Mouse (Mus musculus) lung, embryonic 16.5 days (tissue): Measurements from ENCODE around the gene Camkmt. TPM values are rescaled to one million over a fixed set of nuclear protein-coding genes. Genes with fewer than 3 reads are reported as not detected.

Source experiments
- ATAC-seq: fragments of 200-750 bp; cut with Nextera tagmentation; 2 replicates; pipeline ENCODE4 v1.8.0; 2017; ENCODE audit warnings: low read depth, mild to moderate bottlenecking, moderate library complexity
- H3K27ac ChIP-seq: fragments of 300-500 bp; sonication (generic); 2 replicates; pipeline ENCODE4 v1.5.1; 2014; ENCODE audit warnings: mild to moderate bottlenecking, control low read depth, low read length
- H3K27me3 ChIP-seq: fragments of 300-500 bp; sonication (generic); 2 replicates; pipeline ENCODE4 v1.6.1; 2014; ENCODE audit warnings: low read depth, low read length, mixed read lengths; ENCODE audit not compliant: control insufficient read depth, insufficient read depth
- H3K36me3 ChIP-seq: fragments of 300-500 bp; sonication (generic); 2 replicates; pipeline ENCODE4 v1.6.1; 2014; ENCODE audit warnings: low read length; ENCODE audit not compliant: control insufficient read depth, insufficient read depth
- H3K4me1 ChIP-seq: fragments of 300-500 bp; sonication (generic); replicated peaks from 2 replicates; pipeline ENCODE4 v1.6.1; 2014; ENCODE audit warnings: low read length, mixed read lengths; ENCODE audit not compliant: control insufficient read depth, insufficient read depth
- H3K4me2 ChIP-seq: fragments of 300-500 bp; sonication (generic); 2 replicates; pipeline ENCODE4 v1.6.1; 2014; ENCODE audit warnings: low read depth, low read length, control low read depth
- H3K4me3 ChIP-seq: fragments of 300-500 bp; sonication (generic); 2 replicates; pipeline ENCODE4 v1.5.1; 2014; ENCODE audit warnings: mild to moderate bottlenecking, low read length, control low read depth
- H3K9ac ChIP-seq: fragments of 300-500 bp; sonication (generic); 2 replicates; pipeline ENCODE4 v1.6.1; 2014; ENCODE audit warnings: low read length, control low read depth
- H3K9me3 ChIP-seq: fragments of 300-500 bp; sonication (generic); 2 replicates; pipeline ENCODE4 v1.6.1; 2016; ENCODE audit warnings: low read length; ENCODE audit not compliant: control insufficient read depth
- WGBS: fragments of 180-500 bp; shearing (Covaris S2); extraction: QIAGEN DNeasy Blood & Tissue Kit; methylation state at CpG from one replicate; pipeline ENCODE4 v1.1.7; 2014; 5-methylcytosine and 5-hydroxymethylcytosine counted together
- polyA plus RNA-seq: library from polyadenylated mRNA; unstranded; fragments of >200 nt; fragmentation: Nextera tagmentation; extraction: Ambion mirVana; gene quantifications from 2 replicates; pipeline ENCODE4 v1.2.1, GENCODE M21; 2015

Camkmt gene
- polyA plus RNA-seq, 1 experiment from 2014 or later = 10.9 TPM

GRCm38 (mm10) chr17:85374100-85374833, 283.9 kb downstream of the Camkmt start:
- H3K4me1 ChIP-seq = peaks cover 3% of the 10 kb centered on the region; the same call in 1 of the 2 replicates
- H3K9ac ChIP-seq = no peak overlapping the region
- no peak for ATAC-seq
- no peaks in the 10 kb centered on the region for H3K27me3 ChIP-seq
- H3K9me3 ChIP-seq = no peaks in the 10 kb centered on the region
- H3K27ac ChIP-seq = no peak overlapping the region
- H3K4me3 ChIP-seq = no peak overlapping the region
- WGBS = 59% methylated on average over 19 of the region's 19 CpGs
- no peak overlapping the region for H3K4me2 ChIP-seq
- no peaks in the 10 kb centered on the region for H3K36me3 ChIP-seq

GRCm38 (mm10) chr17:85374834-85375176, 284.5 kb downstream of the Camkmt start:
- 63% methylated on average over 8 of the region's 8 CpGs for WGBS
- H3K9ac ChIP-seq = no peak overlapping the region
- ATAC-seq = no peak
- no peaks in the 10 kb centered on the region for H3K9me3 ChIP-seq
- no peak overlapping the region for H3K4me3 ChIP-seq
- H3K4me2 ChIP-seq = no peak overlapping the region
- no peaks in the 10 kb centered on the region for H3K36me3 ChIP-seq
- H3K27me3 ChIP-seq = no peaks in the 10 kb centered on the region
- peaks cover 3% of the 10 kb centered on the region; the same call in 1 of the 2 replicates for H3K4me1 ChIP-seq
- H3K27ac ChIP-seq = no peak overlapping the region

GRCm38 (mm10) chr17:85375523-85375922, 285.2 kb downstream of the Camkmt start:
- H3K4me1 ChIP-seq = peaks cover 3% of the 10 kb centered on the region; the same call in 1 of the 2 replicates
- no peaks in the 10 kb centered on the region for H3K9me3 ChIP-seq
- ATAC-seq = peak; percentile 46; the same call in 1 of the 2 replicates
- no peaks in the 10 kb centered on the region for H3K36me3 ChIP-seq
- H3K4me2 ChIP-seq = no peak overlapping the region
- H3K27ac ChIP-seq = no peak overlapping the region
- no peaks in the 10 kb centered on the region for H3K27me3 ChIP-seq
- H3K4me3 ChIP-seq = no peak overlapping the region
- WGBS = 34% methylated on average over 10 of the region's 10 CpGs
- H3K9ac ChIP-seq = no peak overlapping the region

GRCm38 (mm10) chr17:85377496-85377895, 287.1 kb downstream of the Camkmt start:
- Histone ChIP-seq H3K9ac (no peak overlapping the region), H3K9me3 (no peaks in the 10 kb centered on the region), H3K36me3 (no peaks in the 10 kb centered on the region), H3K4me3 (no peak overlapping the region), H3K27me3 (no peaks in the 10 kb centered on the region), H3K27ac (no peak overlapping the region), H3K4me2 (no peak overlapping the region), H3K4me1 (peaks cover 3% of the 10 kb centered on the region; the same call in 1 of the 2 replicates)
- ATAC-seq = peak; percentile 56
- WGBS = 43% methylated on average over 8 of the region's 8 CpGs

GRCm38 (mm10) chr17:85379101-85379500, 288.7 kb downstream of the Camkmt start:
- Histone ChIP-seq H3K36me3 (no peaks in the 10 kb centered on the region), H3K9me3 (no peaks in the 10 kb centered on the region), H3K4me1 (peaks cover 3% of the 10 kb centered on the region; the same call in 1 of the 2 replicates), H3K27me3 (no peaks in the 10 kb centered on the region), H3K4me3 (no peak overlapping the region), H3K9ac (no peak overlapping the region), H3K27ac (no peak overlapping the region), H3K4me2 (no peak overlapping the region)
- 83% methylated on average over 7 of the region's 7 CpGs for WGBS
- ATAC-seq = no peak

- H3K27ac ChIP-seq = no peak overlapping the region
- peak; percentile 75 for ATAC-seq
Measured at GRCm38 (mm10) chr17:85381578-85382223, 291.3 kb downstream of the Camkmt start.

GRCm38 (mm10) chr17:85382344-85382743, 292.0 kb downstream of the Camkmt start:
- Histone ChIP-seq H3K4me1 (no peaks in the 10 kb centered on the region), H3K27ac (no peak overlapping the region), H3K36me3 (no peaks in the 10 kb centered on the region), H3K4me2 (no peak overlapping the region), H3K4me3 (no peak overlapping the region), H3K27me3 (no peaks in the 10 kb centered on the region), H3K9me3 (no peaks in the 10 kb centered on the region), H3K9ac (no peak overlapping the region)
- ATAC-seq = peak; percentile 71; the same call in 1 of the 2 replicates
- 45% methylated on average over 4 of the region's 4 CpGs for WGBS

More at GRCm38 (mm10) chr17:85381578-85382223, 291.3 kb downstream of the Camkmt start:
- no peaks in the 10 kb centered on the region for H3K36me3 ChIP-seq
- WGBS = 44% methylated on average over 8 of the region's 8 CpGs
- H3K9ac ChIP-seq = no peak overlapping the region
- no peaks in the 10 kb centered on the region for H3K9me3 ChIP-seq
- no peak overlapping the region for H3K4me3 ChIP-seq
- no peak overlapping the region for H3K4me2 ChIP-seq
- H3K27me3 ChIP-seq = no peaks in the 10 kb centered on the region
- H3K4me1 ChIP-seq = no peaks in the 10 kb centered on the region

- Histone ChIP-seq H3K4me1 (no peaks in the 10 kb centered on the region), H3K36me3 (no peaks in the 10 kb centered on the region), H3K27ac (no peak overlapping the region), H3K9me3 (no peaks in the 10 kb centered on the region), H3K9ac (no peak overlapping the region), H3K4me3 (no peak overlapping the region), H3K4me2 (no peak overlapping the region), H3K27me3 (no peaks in the 10 kb centered on the region)
- 67% methylated on average over 6 of the region's 6 CpGs for WGBS
- no peak for ATAC-seq
Measured at GRCm38 (mm10) chr17:85382906-85383305, 292.6 kb downstream of the Camkmt start.

GRCm38 (mm10) chr17:85393091-85393890, 302.9 kb downstream of the Camkmt start:
- H3K9ac ChIP-seq = no peak overlapping the region
- whole genome bisulfite sequencing = 89% methylated on average over 16 of the region's 16 CpGs
- no peak for ATAC-seq
- H3K4me1 ChIP-seq = no peaks in the 10 kb centered on the region; the same call in 1 of the 2 replicates
- no peak overlapping the region for H3K4me2 ChIP-seq
- no peaks in the 10 kb centered on the region for H3K27me3 ChIP-seq
- no peaks in the 10 kb centered on the region for H3K36me3 ChIP-seq
- H3K27ac ChIP-seq = no peak overlapping the region
- H3K4me3 ChIP-seq = no peak overlapping the region
- no peaks in the 10 kb centered on the region for H3K9me3 ChIP-seq
